ENCODE assay signal across 24 mouse cellular contexts in genomic region chr14:37743048-37743447, GRCm38 (mm10).
"Had no signal": no experiment of that assay in that cellular context is flagged by ENCODE, and none has a peak within 500 bp of the region (broad histone marks: within the 10 kb centered on the region; RNA-seq: fewer than 3 reads in every experiment).

No protein-coding gene starts in this region.

- H3K36me3 ChIP-seq: heart, embryonic 10.5 days; heart, embryonic 12.5 days; hindbrain, embryonic 13.5 days; hindbrain, embryonic 15.5 days; kidney, embryonic 15.5 days; limb, embryonic 13.5 days; limb, embryonic 15.5 days; liver, embryonic 12.5 days had no signal

- DNase-seq: gastrocnemius, adult 2 months; gastrocnemius, postnatal 10 days; gastrocnemius, postnatal 25 days; heart, adult 18-20 months; heart, postnatal 10 days; kidney, adult 11 months; kidney, adult 2 months; kidney, adult 9 months; kidney, postnatal 14 days; kidney, postnatal 36 days; layer of hippocampus, adult 9-11 months; layer of hippocampus, postnatal 36 days; left cerebral cortex, postnatal 4 days had no signal

- H3K4me1 ChIP-seq: heart, embryonic 10.5 days; heart, embryonic 12.5 days; hindbrain, embryonic 13.5 days; hindbrain, embryonic 15.5 days; kidney, embryonic 15.5 days; limb, embryonic 13.5 days; limb, embryonic 15.5 days; liver, embryonic 12.5 days had no signal

- H3K27me3 ChIP-seq: heart, embryonic 12.5 days; hindbrain, embryonic 13.5 days; hindbrain, embryonic 15.5 days; kidney, embryonic 15.5 days; limb, embryonic 13.5 days; limb, embryonic 15.5 days; liver, embryonic 12.5 days had no signal

- H3K27ac ChIP-seq: gastrocnemius, adult 2 months; heart, embryonic 10.5 days; hindbrain, embryonic 13.5 days; hindbrain, embryonic 15.5 days; kidney, embryonic 15.5 days; kidney, postnatal 0 days; limb, embryonic 13.5 days; limb, embryonic 15.5 days; liver, embryonic 12.5 days; liver, embryonic 14.5 days had no signal

- H3K4me3 ChIP-seq: gastrocnemius, adult 2 months; heart, embryonic 10.5 days; heart, embryonic 12.5 days; hindbrain, embryonic 13.5 days; hindbrain, embryonic 15.5 days; kidney, embryonic 15.5 days; limb, embryonic 13.5 days; limb, embryonic 15.5 days; liver, embryonic 12.5 days had no signal

- H3K9me3 ChIP-seq: heart, embryonic 10.5 days; hindbrain, embryonic 13.5 days; hindbrain, embryonic 15.5 days; kidney, embryonic 15.5 days; limb, embryonic 15.5 days; liver, embryonic 12.5 days had no signal

- H3K9ac ChIP-seq: heart, embryonic 12.5 days; hindbrain, embryonic 13.5 days; hindbrain, embryonic 15.5 days; kidney, embryonic 15.5 days; limb, embryonic 13.5 days; limb, embryonic 15.5 days; liver, embryonic 12.5 days; liver, embryonic 14.5 days had no signal

- H3K4me2 ChIP-seq: heart, embryonic 12.5 days; hindbrain, embryonic 13.5 days; hindbrain, embryonic 15.5 days; kidney, embryonic 15.5 days; limb, embryonic 13.5 days; limb, embryonic 15.5 days; liver, embryonic 12.5 days had no signal

- ATAC-seq: intestine, embryonic 16.5 days; liver, embryonic 12.5 days had no signal
